In the genomic region with DNA sequence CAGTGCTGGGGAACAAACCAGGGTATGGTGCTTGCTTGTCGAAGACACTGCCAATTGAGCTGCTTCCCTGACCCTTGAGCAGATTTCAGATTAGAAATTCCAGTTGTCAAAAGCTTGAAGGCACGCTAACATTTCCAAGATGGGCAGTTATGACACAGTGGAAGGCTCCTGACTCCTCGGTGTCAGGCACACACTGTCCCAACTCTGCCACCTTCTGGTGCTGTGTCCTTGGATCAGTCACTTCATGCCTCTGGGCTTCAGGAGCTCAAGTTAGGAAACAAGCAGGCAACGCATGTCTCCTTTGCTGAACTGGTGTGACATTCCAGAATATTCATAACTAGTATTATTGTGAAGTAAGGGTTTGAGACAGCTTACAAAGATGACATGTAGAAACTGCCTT, we compare ENCODE assay signal across 8 mouse cellular contexts. TPM values are rescaled to one million over a fixed set of nuclear protein-coding genes. Genes with fewer than 3 reads are reported as not detected.
DNase-seq lines count a peak whose midpoint lies in the region; ATAC-seq lines count a peak whose summit lies in the region.

No protein-coding gene starts in this region.

- DNase-seq in liver: peak; percentile 38
- DNase-seq in adrenal gland, postnatal 36 days: peak; percentile 59 to 65
- peak; percentile 44 to 63 for DNase-seq in kidney, adult 8-10 months
- no peak for DNase-seq in ovary, postnatal 10 days (ENCODE audit: low spot score)
- DNase-seq in left cerebral cortex, adult 18-20 months (ENCODE audit: low spot score in 2 of 2): no peak
- DNase-seq in layer of hippocampus, adult 11-12 months (ENCODE audit: low spot score): no peak

- no peak for ATAC-seq in liver, embryonic 12.5 days
- peak; percentile 66 for ATAC-seq in megakaryocyte, adult 5-6 weeks (ENCODE audit: poor library complexity, severe bottlenecking)

- H3K4me3 ChIP-seq in liver, embryonic 12.5 days: no peak overlapping the region

- H3K27me3 ChIP-seq in liver, embryonic 12.5 days (replicated peaks): peaks cover 24% of the 10 kb centered on the region

- H3K36me3 ChIP-seq in liver, embryonic 12.5 days: no peaks in the 10 kb centered on the region

- H3K4me1 ChIP-seq in liver, embryonic 12.5 days: peaks cover 13% of the 10 kb centered on the region

- no peak overlapping the region for H3K4me2 ChIP-seq in liver, embryonic 12.5 days

- no peaks in the 10 kb centered on the region for H3K9me3 ChIP-seq in liver, embryonic 12.5 days (replicated peaks)

- WGBS in liver, embryonic 12.5 days (ENCODE audit: insufficient replicate concordance): 38% methylated on average over 4 of the region's 4 CpGs

- no peak overlapping the region for H3K9ac ChIP-seq in liver, embryonic 12.5 days

- no peak overlapping the region for H3K27ac ChIP-seq in liver, embryonic 12.5 days

RNA-seq across cellular contexts. Expression of a gene that starts 39.7 kb away (rescaled TPM):
- 71.0 and 77.9 TPM in 2 replicates for polyA plus RNA-seq in liver, embryonic 12.5 days (2016; fragmentation: Nextera tagmentation; extraction: Ambion mirVana)
- total RNA-seq in adrenal gland, postnatal 36 days (2021): 100 to 1,000 TPM; 580 to 600 TPM
- 121 and 132 TPM in 2 replicates for total RNA-seq in megakaryocyte, adult 5-6 weeks (2015)
- 192 and 195 TPM in 2 replicates for total RNA-seq in megakaryocyte, adult 5-6 weeks (2017)
- 100 to 1,000 TPM; 184 to 192 TPM for total RNA-seq in left cerebral cortex, adult 18-20 months (2021)

Comparison
In these comparisons a context has a peak if more than half of its experiments do, and no peak if none do; other contexts are left out.
1. DNase-seq: peak in liver (single experiment), adrenal gland, postnatal 36 days (2 of 2) and kidney, adult 8-10 months (2 of 2); none in ovary, postnatal 10 days (single experiment), left cerebral cortex, adult 18-20 months (0 of 2) and layer of hippocampus, adult 11-12 months (single experiment).